Mouse (Mus musculus): ENCODE results near the gene Lpar3. TPM values are rescaled to one million over a fixed set of nuclear protein-coding genes. Genes with fewer than 3 reads are reported as not detected.
A peak's percentile ranks its signal among the peaks of the same experiment; 100 is the strongest.
"Not testable (repeated sequence)": the region's sequence is repeated elsewhere in the genome, so short reads cannot be mapped to it uniquely, and the experiment has no call there.

Gene Lpar3
- total and polyA plus RNA-seq, 3 experiments, result 0.10 to 0.76 (median 0.12) TPM

- not testable (repeated sequence) for DNase-seq
Measured at GRCm38 (mm10) chr3:146209759-146210158, 11.0 kb upstream of the Lpar3 start.

DNA sequence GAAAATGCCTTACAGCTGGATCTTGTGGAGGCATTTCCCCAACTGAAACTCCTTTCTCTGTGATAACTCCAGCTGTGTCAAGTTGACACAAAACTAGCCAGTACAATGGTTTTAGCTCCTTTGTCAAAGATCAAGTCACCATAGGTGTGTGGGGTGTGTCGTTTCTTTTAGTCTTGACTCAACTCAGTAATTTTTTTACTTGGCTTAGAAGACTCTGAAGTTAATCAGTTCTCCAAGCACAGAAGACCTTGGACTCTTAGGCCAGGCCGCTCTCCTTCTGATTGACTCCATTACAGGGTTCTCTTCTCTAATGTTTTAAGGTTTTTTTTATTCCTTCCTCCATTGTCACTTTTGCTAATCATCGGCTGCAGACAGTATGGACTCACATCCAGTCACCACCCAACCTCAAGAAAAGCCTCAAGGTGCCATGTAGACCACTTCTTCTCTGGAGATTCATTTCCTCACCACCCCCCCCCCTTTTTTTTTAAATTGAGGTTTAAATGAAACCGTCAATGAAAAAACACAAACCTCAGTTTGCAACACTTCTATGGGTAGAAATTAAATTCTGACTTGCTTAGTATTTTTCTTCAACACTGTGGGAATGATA is 9.5 kb upstream of the Lpar3 start:
- DNase-seq, result no peak

- DNase-seq, result no peak
Measured at GRCm38 (mm10) chr3:146211964-146212363, 8.8 kb upstream of the Lpar3 start.

DNA sequence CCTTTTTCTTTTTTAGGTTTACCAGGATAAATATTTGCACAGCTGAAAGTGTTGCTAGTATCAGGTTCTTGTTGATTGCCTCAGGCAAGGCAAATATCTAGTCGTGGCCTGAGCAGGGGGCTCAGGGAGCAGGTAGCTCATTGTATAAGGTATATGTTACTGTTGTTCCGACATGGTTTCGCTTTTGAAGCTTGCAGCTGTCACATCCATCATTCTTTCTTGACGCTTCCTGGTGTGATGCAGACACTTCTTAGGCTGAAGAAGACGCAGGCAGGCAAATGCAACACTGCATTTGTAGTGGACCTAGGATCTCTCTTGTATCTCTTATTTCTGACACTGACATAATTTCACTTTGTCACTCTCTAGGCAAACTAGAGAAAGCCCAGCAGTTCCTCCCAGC is 7.4 kb upstream of the Lpar3 start:
- DNase-seq, result no peak

GRCm38 (mm10) chr3:146216561-146216960 is 4.2 kb upstream of the Lpar3 start:
- DNase-seq, result no peak

DNA sequence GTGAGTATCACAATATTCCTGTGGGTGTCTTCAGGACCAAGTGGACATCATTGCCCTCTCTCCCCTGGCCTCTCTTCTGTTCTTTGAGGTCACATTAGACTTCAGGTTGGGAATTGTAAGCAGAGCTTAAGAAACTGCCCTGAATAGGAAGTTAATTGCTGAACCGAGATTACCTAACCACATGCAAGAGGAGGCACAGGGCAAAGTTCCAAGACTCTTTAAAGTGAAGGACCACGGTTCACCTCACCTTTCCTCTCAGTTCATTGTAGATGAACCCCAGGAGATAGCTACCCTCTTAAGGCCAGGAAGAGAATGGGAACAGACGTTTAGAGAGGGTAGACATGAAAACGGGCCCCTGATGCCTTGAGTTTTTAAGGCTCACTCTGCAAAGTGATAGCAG is 3.5 kb downstream of the Lpar3 start:
- DNase-seq, result no peak

DNA sequence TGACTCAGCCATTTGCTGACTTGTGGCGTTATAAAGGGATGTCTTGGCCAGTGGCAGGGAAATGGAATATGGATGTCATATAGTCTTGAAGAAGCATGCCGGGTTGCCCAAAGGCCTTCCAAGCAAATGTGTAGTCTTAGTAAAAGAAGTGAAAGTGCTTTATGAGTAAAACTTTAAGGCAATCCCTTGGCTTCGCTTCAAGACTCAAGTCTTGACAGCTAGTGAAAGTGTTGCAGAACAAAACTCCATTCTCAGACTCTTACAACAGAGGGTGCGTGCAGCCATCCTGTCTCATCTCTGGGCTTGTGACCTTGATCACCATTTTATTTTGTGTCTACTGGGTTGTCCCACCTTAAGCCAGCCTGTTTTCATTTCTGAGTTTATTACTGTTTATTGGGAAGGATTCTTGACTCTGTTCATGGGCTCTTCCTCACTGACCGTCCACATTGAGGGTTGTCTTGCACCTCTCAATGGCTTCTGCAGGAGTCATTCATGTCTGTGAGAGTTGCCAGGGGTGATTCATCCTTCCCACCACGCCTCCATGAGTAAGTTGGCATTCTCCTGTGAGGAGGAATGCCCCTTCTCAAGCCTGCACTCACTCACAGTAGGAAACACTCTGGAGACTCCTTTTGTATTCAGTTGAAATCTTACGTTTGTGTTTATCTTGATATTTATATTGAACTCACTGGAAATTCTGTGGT is 4.4 kb downstream of the Lpar3 start:
- peak; percentile 85 for DNase-seq

GRCm38 (mm10) chr3:146227427-146227826 is 6.7 kb downstream of the Lpar3 start:
- no peak for DNase-seq

- no peak for DNase-seq
Measured at GRCm38 (mm10) chr3:146228559-146229310, 8.0 kb downstream of the Lpar3 start.

GRCm38 (mm10) chr3:146232708-146233107 is 11.9 kb downstream of the Lpar3 start:
- DNase-seq, result no peak

DNA sequence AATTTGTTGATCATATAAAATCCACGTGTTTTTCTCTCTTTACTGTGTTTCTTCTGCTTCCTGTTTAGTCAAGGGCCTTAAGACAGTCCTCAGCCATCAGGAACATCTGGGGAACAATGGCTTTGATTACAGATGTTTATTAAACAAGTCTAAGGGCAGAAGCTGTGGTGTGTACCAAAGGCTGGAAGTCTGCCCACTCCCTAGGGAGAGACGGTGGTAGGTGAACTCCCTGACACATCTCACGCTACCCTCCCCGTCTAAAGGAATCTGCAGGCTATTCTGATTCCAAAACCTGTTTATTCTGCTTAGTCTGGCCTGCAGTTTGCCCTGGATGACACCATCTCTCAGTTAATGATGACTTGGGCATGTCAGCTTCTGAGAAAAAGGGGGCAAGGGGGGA is 13.0 kb downstream of the Lpar3 start:
- DNase-seq, result no peak

DNA sequence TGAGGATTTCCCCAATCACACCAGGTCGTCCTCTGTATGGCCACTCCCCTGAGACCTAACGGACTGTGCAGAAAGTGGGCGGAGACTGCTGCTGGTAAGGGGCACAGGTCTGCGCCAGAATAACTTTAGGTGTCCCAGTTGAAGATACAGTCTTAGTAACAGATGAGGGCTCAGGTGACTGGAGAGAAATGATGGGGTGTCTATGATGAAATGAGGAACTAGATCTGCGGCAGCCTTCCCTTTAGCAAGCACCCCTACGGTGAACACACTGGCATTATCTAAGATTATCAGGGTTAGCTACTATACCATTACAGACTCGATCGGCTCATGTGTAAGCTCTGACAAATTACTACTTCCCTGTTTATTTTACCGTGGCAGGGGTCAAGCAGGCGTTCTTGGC is 13.8 kb downstream of the Lpar3 start:
- DNase-seq, result no peak

DNA sequence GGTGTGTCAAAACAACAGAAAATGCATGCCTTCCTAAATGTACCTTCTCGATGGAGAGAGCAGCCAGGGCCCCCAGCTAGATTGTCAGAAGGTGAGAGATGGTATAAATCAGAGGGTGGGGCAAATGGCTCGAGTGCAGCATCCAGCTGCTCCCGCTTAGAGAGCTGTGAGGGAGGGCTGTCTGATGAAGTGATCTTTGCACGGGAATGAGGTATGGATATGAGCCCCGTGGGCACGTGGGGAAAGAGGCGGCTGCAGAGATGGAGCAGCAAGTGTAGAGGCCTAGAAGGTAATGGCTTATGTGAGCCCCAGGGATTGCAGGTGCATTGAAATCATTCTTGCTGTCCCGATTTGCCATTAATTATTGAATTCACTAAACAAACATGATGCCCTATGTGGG is 15.5 kb downstream of the Lpar3 start:
- no peak for DNase-seq

DNA sequence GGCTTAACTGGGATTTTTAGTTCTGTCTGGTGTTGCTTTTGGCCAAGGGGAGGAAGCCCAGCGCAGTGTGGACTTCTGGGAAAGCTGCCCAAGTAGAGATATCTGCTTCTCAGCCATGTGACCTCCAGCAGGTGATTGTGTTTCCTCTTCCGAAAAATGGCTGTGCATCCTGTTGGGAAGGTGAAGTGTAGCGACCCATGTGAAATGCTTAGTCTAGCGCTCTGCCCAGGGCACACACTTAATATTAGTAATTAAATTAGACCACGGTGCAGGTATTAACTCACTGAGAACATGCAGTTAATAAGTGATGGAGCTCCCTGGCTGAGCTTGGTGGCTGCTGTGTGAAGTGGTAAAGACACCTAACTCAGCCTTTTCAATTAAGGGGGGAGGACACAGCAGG is 16.9 kb downstream of the Lpar3 start:
- DNase-seq, result no peak

GRCm38 (mm10) chr3:146244630-146245029 is 23.9 kb downstream of the Lpar3 start:
- no peak for DNase-seq

GRCm38 (mm10) chr3:146246557-146246956 is 25.8 kb downstream of the Lpar3 start:
- no peak for DNase-seq

DNA sequence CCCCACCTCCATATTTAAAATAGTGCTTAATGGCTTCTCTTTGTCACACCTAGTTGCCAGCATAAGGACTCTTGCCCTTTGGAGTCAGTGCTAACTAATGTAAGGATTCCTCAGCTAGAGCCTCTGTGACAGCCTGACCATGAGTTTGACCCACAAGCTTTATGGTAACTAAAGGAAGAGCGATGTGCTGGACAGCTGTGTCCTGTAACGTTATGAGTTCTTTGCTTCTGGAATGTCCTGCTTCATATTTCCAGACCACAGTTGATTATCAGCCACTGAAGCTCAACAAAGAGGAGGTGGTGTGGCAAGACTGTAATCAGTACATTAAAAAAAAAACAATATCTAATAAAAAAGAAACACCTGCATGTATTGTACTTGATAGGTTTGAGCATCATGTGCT is 26.2 kb downstream of the Lpar3 start:
- DNase-seq, result no peak

DNA sequence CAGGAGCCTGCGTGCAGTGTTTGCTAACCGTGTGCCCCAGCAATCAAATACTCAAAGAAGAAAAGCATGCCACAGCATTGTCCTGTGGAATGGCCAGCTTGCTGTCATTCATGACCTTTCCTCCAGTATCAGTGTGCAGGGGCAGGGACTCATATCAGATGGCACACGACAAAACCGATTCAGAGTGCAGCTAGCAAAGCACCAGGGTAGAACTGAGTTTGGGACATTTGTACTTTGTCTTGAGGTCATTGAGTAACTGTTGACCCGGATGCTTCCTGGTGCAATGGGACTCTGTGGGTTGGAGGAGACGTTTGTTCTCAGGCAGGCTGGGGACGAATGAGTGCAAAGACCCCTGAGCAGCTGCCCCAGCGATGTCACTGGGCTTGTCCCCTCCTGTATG is 29.1 kb downstream of the Lpar3 start:
- DNase-seq, result no peak

- peak; percentile 73 for DNase-seq
Measured at GRCm38 (mm10) chr3:146251771-146252170, 31.0 kb downstream of the Lpar3 start.

DNA sequence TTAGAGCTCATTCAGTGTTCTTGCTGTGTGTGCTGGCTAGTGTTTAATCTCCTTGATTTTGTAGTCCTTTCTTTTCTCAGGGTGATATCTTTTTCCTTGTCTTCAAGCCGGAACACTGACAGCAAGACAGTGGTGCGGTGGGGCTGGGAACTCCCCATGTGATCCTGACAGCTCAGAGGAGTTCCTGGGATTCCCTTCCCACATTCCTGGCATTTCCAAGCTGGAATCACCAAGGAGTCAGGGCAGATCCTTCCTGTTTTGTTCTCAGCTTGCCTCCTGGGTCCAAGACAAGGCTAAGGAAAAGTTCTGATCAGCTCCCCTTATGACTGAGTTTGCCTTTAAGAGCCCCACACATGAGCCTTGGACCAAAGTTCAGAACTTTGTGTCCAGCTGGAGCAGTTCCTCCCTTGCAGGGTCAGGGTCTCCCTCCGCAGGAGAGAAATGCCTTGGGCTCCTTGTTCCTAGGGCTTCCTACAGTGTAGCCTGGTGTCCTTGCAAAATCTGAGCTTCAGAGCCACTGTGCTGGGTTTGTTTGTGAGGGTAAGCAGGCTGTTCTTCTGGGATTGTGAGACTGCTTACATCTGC is 33.1 kb downstream of the Lpar3 start:
- no peak for DNase-seq

GRCm38 (mm10) chr3:146255123-146255522 is 34.4 kb downstream of the Lpar3 start:
- no peak for DNase-seq

DNA sequence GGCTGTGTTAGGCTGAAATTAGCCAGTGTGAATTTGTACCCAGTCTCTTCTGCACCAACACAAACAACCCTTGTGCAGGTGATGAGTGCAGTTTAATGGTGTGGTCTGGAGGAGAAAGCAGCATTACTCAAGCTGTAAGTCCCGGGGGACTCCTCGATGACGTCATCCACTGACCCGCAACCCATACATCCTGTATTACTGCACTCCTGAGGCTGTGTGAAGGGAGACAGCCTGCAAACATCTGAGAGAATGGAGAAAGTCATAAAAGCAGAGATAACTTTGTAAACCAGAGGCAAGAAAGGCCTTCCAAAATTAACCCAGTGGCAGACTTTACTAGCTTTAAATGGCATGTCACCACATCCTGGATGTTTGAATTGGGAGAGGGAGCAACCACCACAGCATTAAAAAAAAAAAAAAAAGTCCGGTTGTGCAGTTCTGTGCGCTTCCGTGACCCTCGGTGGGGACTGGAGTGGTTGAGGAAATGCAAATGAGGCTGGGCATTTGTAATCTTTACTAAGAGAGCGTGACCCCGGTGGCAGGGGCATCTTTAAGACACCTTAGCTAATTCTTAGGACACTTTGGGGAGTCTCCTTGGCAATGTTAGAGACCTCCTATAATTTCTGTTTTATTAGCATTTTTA is 36.8 kb downstream of the Lpar3 start:
- DNase-seq, result no peak

All from adrenal gland, adult 2 months (tissue).